Mouse (Mus musculus): ENCODE data around the gene Nrxn2. TPM values are rescaled to one million over a fixed set of nuclear protein-coding genes. Genes with fewer than 3 reads are reported as not detected.

The Nrxn2 gene
- total RNA-seq, 1 experiment from 2014 or later = not detected

GRCm38 (mm10) chr19:6527839-6528531 is 109.5 kb downstream of the Nrxn2 start:
- no peak for ATAC-seq (replicated peaks; ENCODE audit: insufficient number of reproducible peaks, low FRiP score, low TSS enrichment, poor library complexity, severe bottlenecking)

- no peak for ATAC-seq (replicated peaks; ENCODE audit: insufficient number of reproducible peaks, low FRiP score, low TSS enrichment, poor library complexity, severe bottlenecking)
Observed at GRCm38 (mm10) chr19:6529265-6529985, 110.9 kb downstream of the Nrxn2 start.

GRCm38 (mm10) chr19:6530359-6530758 is 111.8 kb downstream of the Nrxn2 start:
- no peak for ATAC-seq (replicated peaks; ENCODE audit: insufficient number of reproducible peaks, low FRiP score, low TSS enrichment, poor library complexity, severe bottlenecking)

- no peak for ATAC-seq (replicated peaks; ENCODE audit: insufficient number of reproducible peaks, low FRiP score, low TSS enrichment, poor library complexity, severe bottlenecking)
Observed at GRCm38 (mm10) chr19:6531011-6531631, 112.6 kb downstream of the Nrxn2 start.

GRCm38 (mm10) chr19:6531832-6532471 is 113.4 kb downstream of the Nrxn2 start:
- no peak for ATAC-seq (replicated peaks; ENCODE audit: insufficient number of reproducible peaks, low FRiP score, low TSS enrichment, poor library complexity, severe bottlenecking)

GRCm38 (mm10) chr19:6532656-6533055 is 114.1 kb downstream of the Nrxn2 start:
- ATAC-seq (replicated peaks; ENCODE audit: insufficient number of reproducible peaks, low FRiP score, low TSS enrichment, poor library complexity, severe bottlenecking) = no peak

GRCm38 (mm10) chr19:6533290-6534117 is 115.0 kb downstream of the Nrxn2 start:
- ATAC-seq (replicated peaks; ENCODE audit: insufficient number of reproducible peaks, low FRiP score, low TSS enrichment, poor library complexity, severe bottlenecking) = no peak

GRCm38 (mm10) chr19:6534118-6534415 is 115.5 kb downstream of the Nrxn2 start:
- no peak for ATAC-seq (replicated peaks; ENCODE audit: insufficient number of reproducible peaks, low FRiP score, low TSS enrichment, poor library complexity, severe bottlenecking)

- ATAC-seq (replicated peaks; ENCODE audit: insufficient number of reproducible peaks, low FRiP score, low TSS enrichment, poor library complexity, severe bottlenecking) = no peak
Observed at GRCm38 (mm10) chr19:6536201-6536600, 117.7 kb downstream of the Nrxn2 start.

- no peak for ATAC-seq (replicated peaks; ENCODE audit: insufficient number of reproducible peaks, low FRiP score, low TSS enrichment, poor library complexity, severe bottlenecking)
Observed at GRCm38 (mm10) chr19:6536696-6537095, 118.2 kb downstream of the Nrxn2 start.

GRCm38 (mm10) chr19:6537526-6537925 is 119.0 kb downstream of the Nrxn2 start:
- ATAC-seq (replicated peaks; ENCODE audit: insufficient number of reproducible peaks, low FRiP score, low TSS enrichment, poor library complexity, severe bottlenecking) = no peak

GRCm38 (mm10) chr19:6538546-6538945 is 120.0 kb downstream of the Nrxn2 start:
- ATAC-seq (replicated peaks; ENCODE audit: insufficient number of reproducible peaks, low FRiP score, low TSS enrichment, poor library complexity, severe bottlenecking) = no peak

GRCm38 (mm10) chr19:6539592-6539991 is 121.1 kb downstream of the Nrxn2 start:
- no peak for ATAC-seq (replicated peaks; ENCODE audit: insufficient number of reproducible peaks, low FRiP score, low TSS enrichment, poor library complexity, severe bottlenecking)

GRCm38 (mm10) chr19:6540191-6540590 is 121.7 kb downstream of the Nrxn2 start:
- ATAC-seq (replicated peaks; ENCODE audit: insufficient number of reproducible peaks, low FRiP score, low TSS enrichment, poor library complexity, severe bottlenecking) = no peak

- no peak for ATAC-seq (replicated peaks; ENCODE audit: insufficient number of reproducible peaks, low FRiP score, low TSS enrichment, poor library complexity, severe bottlenecking)
Observed at GRCm38 (mm10) chr19:6541521-6541920, 123.0 kb downstream of the Nrxn2 start.

- no peak for ATAC-seq (replicated peaks; ENCODE audit: insufficient number of reproducible peaks, low FRiP score, low TSS enrichment, poor library complexity, severe bottlenecking)
Observed at GRCm38 (mm10) chr19:6542367-6543034, 124.0 kb downstream of the Nrxn2 start, which contains the start of gene Slc22a12. Gene Slc22a12, minus strand, starts transcription at chr19:6543032.

- no peak for ATAC-seq (replicated peaks; ENCODE audit: insufficient number of reproducible peaks, low FRiP score, low TSS enrichment, poor library complexity, severe bottlenecking)
Observed at GRCm38 (mm10) chr19:6543035-6543383, 124.5 kb downstream of the Nrxn2 start.

- no peak for ATAC-seq (replicated peaks; ENCODE audit: insufficient number of reproducible peaks, low FRiP score, low TSS enrichment, poor library complexity, severe bottlenecking)
Observed at GRCm38 (mm10) chr19:6543518-6543917, 125.0 kb downstream of the Nrxn2 start.

All from monocyte, adult 5-6 weeks (primary cell).